Mouse (Mus musculus) midbrain, embryonic 14.5 days (tissue): ENCODE measurements around the gene Cep57l1. TPM values are rescaled to one million over a fixed set of nuclear protein-coding genes. Genes with fewer than 3 reads are reported as not detected.

Experiments used
- microRNA-seq: library from miRNA; unstranded; fragments of <30 nt; microRNA quantifications from one replicate; pipeline ENCODE4, GENCODE M21; 2016
- polyA plus RNA-seq: library from polyadenylated mRNA; unstranded; fragments of >200 nt; fragmentation: Nextera tagmentation; extraction: Ambion mirVana; gene quantifications from 2 replicates; pipeline ENCODE4 v1.2.1, GENCODE M21; 2014

The Cep57l1 gene
- polyA plus RNA-seq, 1 experiment from 2014 or later: 16.3 TPM

Small RNA genes lying within 50 kb of the gene (microRNA-seq; reads per million reads assigned to microRNA genes)
- not detected for gene Mir3473b

Other genes with a start within 250 kb of the Cep57l1 start
- 0.26 and 0.55 TPM in 2 replicates for gene Ccdc162, start 93.2 kb downstream of the Cep57l1 start, polyA plus RNA-seq
- gene Sesn1, start 64 bp upstream of the Cep57l1 start, polyA plus RNA-seq: 29.5 and 33.9 TPM in 2 replicates
- 11.2 and 11.5 TPM in 2 replicates for gene Armc2, start 208.6 kb upstream of the Cep57l1 start, polyA plus RNA-seq